Mouse (Mus musculus): ENCODE measurements around the gene Cadps2. TPM values are rescaled to one million over a fixed set of nuclear protein-coding genes. Genes with fewer than 3 reads are reported as not detected.

The Cadps2 gene
- total and polyA plus RNA-seq, 3 experiments: not detected

GRCm38 (mm10) chr6:23383004-23383347 is 456.2 kb downstream of the Cadps2 start:
- H3K27ac ChIP-seq (ENCODE audit: insufficient read depth, low read depth): no peak overlapping the region
- dilution Hi-C loops (cut with MboI; ENCODE audit: extremely low pct_ligation_motif_present, extremely low pct_unique_long_range_greater_than_20kb, low sequenced_read_pairs): no loop called here
- H3K79me2 ChIP-seq (replicated peaks; ENCODE audit: control insufficient read depth, extremely low read depth, insufficient read depth, poor library complexity, severe bottlenecking): no peaks in the 10 kb centered on the region

GRCm38 (mm10) chr6:23382283-23383003 is 456.8 kb downstream of the Cadps2 start:
- Histone ChIP-seq H3K79me2 (replicated peaks; ENCODE audit: control insufficient read depth, extremely low read depth, insufficient read depth, poor library complexity, severe bottlenecking) (no peaks in the 10 kb centered on the region), H3K4me2 (ENCODE audit: insufficient read depth, low read depth, poor library complexity, severe bottlenecking) (no peak overlapping the region), H3K36me3 (replicated peaks in 1 of 2; ENCODE audit: control insufficient read depth in 1 of 2, insufficient read depth in 1 of 2, low read length in 1 of 2) (no peaks in the 10 kb centered on the region), H3K4me1 (ENCODE audit: control insufficient read depth in 1 of 2, insufficient read depth in 2 of 2) (no peaks in the 10 kb centered on the region), H3K27me3 (replicated peaks) (no peaks in the 10 kb centered on the region), H3K9ac (ENCODE audit: insufficient read depth, low read depth) (no peak overlapping the region), H3K4me3 (replicated peaks in 1 of 3; ENCODE audit: low read depth in 2 of 3, low read length in 2 of 3, poor library complexity in 1 of 3) (no peak overlapping the region), H3K27ac (ENCODE audit: insufficient read depth, low read depth) (no peak overlapping the region), H3K9me3 (replicated peaks; ENCODE audit: low read length) (peaks cover 2% of the 10 kb centered on the region)
- dilution Hi-C loops (cut with MboI; ENCODE audit: extremely low pct_ligation_motif_present, extremely low pct_unique_long_range_greater_than_20kb, low sequenced_read_pairs): no loop called here
- no peak for TF ChIP-seq MAZ (IDR thresholded peaks at IDR 0.05; ENCODE audit: low read depth, low read length)
- in situ Hi-C loops (cut with MboI; ENCODE audit: low pct_ligation_motif_present, low pct_unique_long_range_greater_than_20kb, low sequenced_read_pairs): no loop called here
- DNase-seq (ENCODE audit: extremely low read depth): no peak

More at GRCm38 (mm10) chr6:23383004-23383347, 456.2 kb downstream of the Cadps2 start:
- no peak overlapping the region for H3K4me3 ChIP-seq (replicated peaks in 1 of 3; ENCODE audit: low read depth in 2 of 3, low read length in 2 of 3, poor library complexity in 1 of 3)
- no peaks in the 10 kb centered on the region for H3K36me3 ChIP-seq (replicated peaks in 1 of 2; ENCODE audit: control insufficient read depth in 1 of 2, insufficient read depth in 1 of 2, low read length in 1 of 2)
- H3K4me2 ChIP-seq (ENCODE audit: insufficient read depth, low read depth, poor library complexity, severe bottlenecking): no peak overlapping the region
- no peaks in the 10 kb centered on the region for H3K4me1 ChIP-seq (ENCODE audit: control insufficient read depth in 1 of 2, insufficient read depth in 2 of 2)
- no peak for TF ChIP-seq NELFE (IDR thresholded peaks at IDR 0.05; ENCODE audit: low read depth, low read length)
- TF ChIP-seq MXI1 (IDR thresholded peaks at IDR 0.05; ENCODE audit: low read depth, low read length): no peak
- TF ChIP-seq JUN (IDR thresholded peaks at IDR 0.05; ENCODE audit: insufficient read depth, low read depth, low read length): no peak
- no peak for TF ChIP-seq IRF4 (IDR thresholded peaks at IDR 0.05; ENCODE audit: low read depth, low read length)
- no peak for TF ChIP-seq POLR2AphosphoS2 (IDR thresholded peaks at IDR 0.05; ENCODE audit: low read depth, low read length)
- no peak for TF ChIP-seq MYC (IDR thresholded peaks at IDR 0.05; ENCODE audit: low read depth, low read length)
- TF ChIP-seq CTCF (conservative IDR thresholded peaks at IDR 0.05 in 1 of 2, IDR thresholded peaks at IDR 0.05 in 1 of 2; ENCODE audit: low read depth in 2 of 2, low read length in 2 of 2): no peak
- no peak for TF ChIP-seq ZNF384 (IDR thresholded peaks at IDR 0.05; ENCODE audit: low read depth, low read length)
- no peak for TF ChIP-seq RCOR1 (conservative IDR thresholded peaks at IDR 0.05; ENCODE audit: low read depth, low read length)
- no peak for TF ChIP-seq E2F4 (IDR thresholded peaks at IDR 0.05; ENCODE audit: insufficient replicate concordance, low read depth, low read length)
- TF ChIP-seq SIN3A (IDR thresholded peaks at IDR 0.05; ENCODE audit: low read length): no peak
- no peak for TF ChIP-seq TCF12 (IDR thresholded peaks at IDR 0.05; ENCODE audit: low read depth, low read length)
- no peak for TF ChIP-seq CHD2 (IDR thresholded peaks at IDR 0.05; ENCODE audit: low read length)
- TF ChIP-seq EP300 (IDR thresholded peaks at IDR 0.05; ENCODE audit: low read length): no peak
- no peak for TF ChIP-seq ZKSCAN1 (IDR thresholded peaks at IDR 0.05; ENCODE audit: borderline replicate concordance, low read depth, low read length)
- no peak for TF ChIP-seq NRF1 (IDR thresholded peaks at IDR 0.05; ENCODE audit: low read depth, low read length)
- no peak for TF ChIP-seq RAD21 (IDR thresholded peaks at IDR 0.05; ENCODE audit: low read depth, low read length)
- no peak for TF ChIP-seq MAX (IDR thresholded peaks at IDR 0.05; ENCODE audit: low read length)
- no peak for TF ChIP-seq TBP (conservative IDR thresholded peaks at IDR 0.05; ENCODE audit: low read depth, low read length)
- DNase-seq (ENCODE audit: extremely low read depth): no peak
- no peaks in the 10 kb centered on the region for H3K27me3 ChIP-seq (replicated peaks)
- peaks cover 2% of the 10 kb centered on the region for H3K9me3 ChIP-seq (replicated peaks; ENCODE audit: low read length)
- no peak overlapping the region for H3K9ac ChIP-seq (ENCODE audit: insufficient read depth, low read depth)
- in situ Hi-C loops (cut with MboI; ENCODE audit: low pct_ligation_motif_present, low pct_unique_long_range_greater_than_20kb, low sequenced_read_pairs): no loop called here

Measured in CH12.LX (cell line).